Mouse (Mus musculus): ENCODE measurements around the gene Zfp141.
A peak's percentile ranks its signal among the peaks of the same experiment; 100 is the strongest.

Zfp141 gene

GRCm38 (mm10) chr7:42505588-42505987 is at the start of gene Zfp141:
Gene Zfp141 (minus strand): TSS chr7:42505740.
- DNase-seq (ENCODE audit: low spot score): peak; percentile 76

GRCm38 (mm10) chr7:42551766-42552165 is 46.2 kb upstream of the Zfp141 start:
- no peak for DNase-seq (ENCODE audit: low spot score)

- DNase-seq (ENCODE audit: low spot score): no peak
These were observed 354 bp downstream of the Zfp141 start for GRCm38 (mm10) chr7:42505186-42505585.

GRCm38 (mm10) chr7:42498248-42498647 is 7.3 kb downstream of the Zfp141 start:
- no peak for DNase-seq (ENCODE audit: low spot score)

- no peak for DNase-seq (ENCODE audit: low spot score)
These were observed 8.2 kb downstream of the Zfp141 start for GRCm38 (mm10) chr7:42497356-42497755.

GRCm38 (mm10) chr7:42496202-42496601 is 9.3 kb downstream of the Zfp141 start:
- no peak for DNase-seq (ENCODE audit: low spot score)

- no peak for DNase-seq (ENCODE audit: low spot score)
These were observed 14.7 kb downstream of the Zfp141 start for GRCm38 (mm10) chr7:42490859-42491258.

- no peak for DNase-seq (ENCODE audit: low spot score)
These were observed 15.2 kb downstream of the Zfp141 start for GRCm38 (mm10) chr7:42490358-42490757.

GRCm38 (mm10) chr7:42454640-42455039 is 50.9 kb downstream of the Zfp141 start:
- DNase-seq (ENCODE audit: low spot score): no peak

- DNase-seq (ENCODE audit: low spot score): no peak
These were observed 54.9 kb downstream of the Zfp141 start for GRCm38 (mm10) chr7:42450618-42451017.

GRCm38 (mm10) chr7:42447850-42448249 is 57.7 kb downstream of the Zfp141 start, which contains the start of gene 4933421I07Rik:
Gene 4933421I07Rik (minus strand): TSS chr7:42448120.
- no peak for DNase-seq (ENCODE audit: low spot score)

GRCm38 (mm10) chr7:42447352-42447751 is 58.2 kb downstream of the Zfp141 start:
- no peak for DNase-seq (ENCODE audit: low spot score)

Data from ovary, postnatal 14 days (tissue).